Mouse (Mus musculus): ENCODE measurements around the gene Asic2.

DNA sequence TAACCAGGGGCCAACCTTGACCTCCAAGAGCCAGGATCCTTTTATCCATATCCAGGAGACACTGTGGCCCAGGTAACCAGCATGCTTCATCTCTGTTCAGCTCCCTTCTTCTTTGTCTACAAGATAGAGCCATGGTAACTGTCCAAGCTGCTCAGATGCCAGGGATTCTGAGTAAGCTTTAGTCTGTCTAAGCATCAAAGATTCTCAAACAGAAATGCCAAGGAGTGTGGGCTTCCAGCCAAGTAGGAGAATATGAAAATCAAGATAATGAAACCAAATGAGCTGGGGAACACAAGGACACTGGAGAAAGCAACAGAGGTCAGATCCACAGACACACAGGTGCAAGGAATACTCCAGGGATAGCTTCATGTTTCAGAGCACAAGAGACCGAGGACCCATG, 153.4 kb downstream of the Asic2 start:
- TF ChIP-seq CTCF (IDR thresholded peaks at IDR 0.05; ENCODE audit: borderline replicate concordance, control insufficient read depth, extremely low read depth, insufficient read depth, low read length, poor library complexity): no peak
- no peak for TF ChIP-seq POLR2A (IDR thresholded peaks at IDR 0.05; ENCODE audit: control insufficient read depth, extremely low read depth, insufficient read depth, low read length, poor library complexity)
